Mouse (Mus musculus) right cerebral cortex, adult 18-20 months (tissue): ENCODE results near the gene Mcpt1.
"Not testable (repeated sequence)": the region's sequence is repeated elsewhere in the genome, so short reads cannot be mapped to it uniquely, and the experiment has no call there.

Experiments
- DNase-seq: peaks from one replicate; pipeline ENCODE4 v3.0.0; 2022; ENCODE audit warnings: mixed read lengths

Gene Mcpt1

DNA sequence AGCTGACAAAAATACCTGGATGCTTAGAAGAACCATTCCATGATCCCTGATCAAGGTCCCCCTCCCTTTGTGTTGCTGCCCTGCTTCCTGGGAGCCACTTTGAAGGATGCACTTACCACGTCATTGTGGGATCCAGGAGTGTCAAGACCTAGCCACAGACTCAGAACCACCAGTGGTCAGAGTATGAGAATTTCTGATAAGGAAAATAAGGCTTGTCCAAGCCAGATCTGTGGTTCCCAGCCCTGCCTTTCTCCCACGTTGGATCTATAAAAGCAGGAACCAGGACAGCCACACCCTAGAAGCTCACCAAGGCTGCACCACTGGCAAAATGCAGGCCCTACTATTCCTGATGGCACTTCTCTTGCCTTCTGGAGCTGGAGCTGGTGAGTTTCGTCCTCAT lies at the start of gene Mcpt1:
TSS of gene Mcpt1 (plus strand) at position 301 of the 400 bp plus-strand sequence.
- DNase-seq: not testable (repeated sequence)

DNA sequence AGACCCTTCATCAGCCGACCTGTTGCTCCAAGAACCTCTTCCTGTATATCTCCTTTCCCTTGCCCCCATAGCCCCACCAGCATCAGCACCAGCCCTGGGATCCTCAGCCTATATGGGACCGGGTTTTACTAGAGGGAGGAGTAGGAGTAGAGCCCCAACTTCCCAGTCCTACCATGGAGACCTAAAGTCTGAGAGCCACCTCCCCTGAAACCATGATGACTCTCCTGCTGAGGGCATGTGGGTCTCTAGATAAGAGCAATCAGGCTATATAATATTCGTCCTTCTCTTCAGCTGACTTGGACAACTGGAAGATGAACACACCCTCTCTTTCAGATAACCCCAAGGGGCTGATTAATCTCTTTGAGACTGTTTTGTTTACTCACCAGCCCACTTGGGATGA lies 30.3 kb upstream of the Mcpt1 start:
- not testable (repeated sequence) for DNase-seq

DNA sequence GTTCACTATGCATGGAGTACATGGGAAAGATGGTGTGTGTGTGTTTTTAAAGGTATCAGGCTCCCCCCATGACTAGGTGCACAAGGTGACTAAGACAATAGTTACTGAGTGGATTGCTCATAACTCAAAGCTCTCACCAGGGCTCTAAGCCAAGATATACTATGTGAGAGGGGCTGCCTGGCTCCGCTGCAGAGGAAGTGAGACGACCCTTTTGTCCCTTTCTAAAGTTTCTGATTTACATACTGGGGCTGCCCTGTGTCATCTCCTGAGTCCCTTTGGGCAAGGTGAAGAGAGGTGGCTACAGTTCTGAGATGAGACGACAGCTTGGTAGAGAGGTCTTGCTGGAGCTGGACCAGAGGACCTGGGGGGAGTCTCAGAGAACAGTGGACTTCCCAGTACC lies 4.6 kb upstream of the Mcpt1 start:
- DNase-seq: no peak

DNA sequence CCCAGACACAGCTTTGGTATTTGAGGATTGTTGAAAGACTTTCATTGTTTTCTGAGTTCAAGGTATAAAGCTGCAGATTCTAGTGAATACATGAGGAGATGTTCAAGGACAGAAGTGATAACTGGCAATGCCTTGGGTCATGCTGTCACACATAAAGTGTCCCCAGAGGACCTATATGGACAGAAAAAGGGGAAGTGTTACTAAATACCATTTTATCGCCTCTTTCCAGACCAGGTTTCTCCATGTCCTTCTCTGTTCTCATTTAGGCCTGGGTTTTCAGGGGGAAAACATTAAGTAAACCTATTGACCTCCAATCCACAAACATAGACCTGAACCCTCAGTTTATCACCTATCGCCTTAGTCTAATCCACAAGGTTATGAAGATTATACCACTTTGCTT lies 3.8 kb upstream of the Mcpt1 start:
- no peak for DNase-seq

DNA sequence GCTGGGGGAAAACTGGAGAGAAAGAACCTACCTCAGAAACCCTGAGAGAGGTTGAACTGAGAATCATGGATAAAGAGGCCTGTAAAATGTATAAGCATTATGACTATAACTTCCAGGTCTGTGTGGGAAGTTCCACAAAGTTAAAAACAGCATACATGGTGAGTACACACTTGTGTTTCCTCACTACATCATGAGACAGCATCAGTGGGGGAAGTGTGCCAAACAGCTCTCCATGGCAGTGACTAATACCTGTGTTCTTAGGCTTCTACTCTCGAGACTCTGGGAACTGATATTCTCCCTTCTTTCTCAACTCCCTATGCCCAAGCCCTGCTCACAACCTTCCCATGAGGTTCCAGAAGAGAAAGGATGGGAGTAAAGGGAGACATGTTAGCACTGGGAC lies 1.7 kb downstream of the Mcpt1 start:
- peak; percentile 13 for DNase-seq

DNA sequence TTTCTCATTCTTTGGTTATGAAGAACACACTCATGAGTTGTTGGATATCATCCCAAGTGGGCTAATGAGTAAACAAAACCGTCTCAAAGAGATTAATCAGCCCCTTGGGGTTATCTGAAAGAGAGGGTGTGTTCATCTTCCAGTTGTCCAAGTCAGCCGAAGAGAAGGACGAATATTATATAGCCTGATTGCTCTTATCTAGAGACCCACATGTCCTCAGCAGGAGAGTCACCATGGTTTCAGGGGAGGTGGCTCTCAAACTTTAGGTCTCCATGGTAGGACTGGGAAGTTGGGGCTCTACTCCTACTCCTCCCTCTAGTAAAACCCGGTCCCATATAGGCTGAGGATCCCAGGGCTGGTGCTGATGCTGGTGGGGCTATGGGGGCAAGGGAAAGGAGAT lies 3.5 kb downstream of the Mcpt1 start:
- DNase-seq: not testable (repeated sequence)

DNA sequence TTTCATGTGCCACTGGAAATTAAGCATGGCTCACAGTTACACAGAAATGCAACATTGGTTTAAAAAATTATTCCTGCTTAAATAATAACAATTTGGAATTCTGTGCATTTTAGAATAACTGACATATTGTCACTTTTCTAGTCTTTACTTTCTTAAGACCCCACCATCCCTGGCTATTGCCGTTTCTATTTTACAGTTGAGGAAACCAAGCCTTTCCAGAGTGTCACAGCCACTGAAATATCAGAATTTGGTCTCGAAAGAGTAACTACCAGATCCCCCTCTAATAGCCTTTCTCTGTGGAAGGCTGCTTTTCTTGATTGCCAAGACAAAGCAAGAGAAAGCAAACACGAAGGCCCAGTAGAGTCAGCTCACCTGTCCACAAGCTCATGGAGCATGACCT lies 12.6 kb downstream of the Mcpt1 start, which contains the start of gene Mcpt9:
TSS of gene Mcpt9 (minus strand) at position 101 of the 400 bp plus-strand sequence.
- not testable (repeated sequence) for DNase-seq

DNA sequence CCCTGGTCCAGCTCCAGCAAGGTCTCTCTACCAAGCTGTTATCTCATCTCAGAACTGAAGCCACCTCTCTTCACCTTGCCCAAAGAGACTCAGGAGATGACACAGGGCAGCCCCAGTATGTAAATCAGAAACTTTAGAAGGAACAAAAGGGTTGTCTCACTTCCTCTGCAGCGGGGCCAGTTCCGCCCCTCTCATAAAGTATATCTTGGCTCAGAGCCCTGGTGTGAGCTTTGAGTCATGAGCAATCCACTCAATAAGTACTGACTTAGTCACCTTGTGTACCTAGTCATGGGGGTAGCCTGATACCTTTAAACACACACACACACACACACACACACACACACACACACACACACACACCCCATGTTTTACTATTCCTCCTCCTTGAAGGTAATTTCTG lies 16.7 kb downstream of the Mcpt1 start:
- no peak for DNase-seq

DNA sequence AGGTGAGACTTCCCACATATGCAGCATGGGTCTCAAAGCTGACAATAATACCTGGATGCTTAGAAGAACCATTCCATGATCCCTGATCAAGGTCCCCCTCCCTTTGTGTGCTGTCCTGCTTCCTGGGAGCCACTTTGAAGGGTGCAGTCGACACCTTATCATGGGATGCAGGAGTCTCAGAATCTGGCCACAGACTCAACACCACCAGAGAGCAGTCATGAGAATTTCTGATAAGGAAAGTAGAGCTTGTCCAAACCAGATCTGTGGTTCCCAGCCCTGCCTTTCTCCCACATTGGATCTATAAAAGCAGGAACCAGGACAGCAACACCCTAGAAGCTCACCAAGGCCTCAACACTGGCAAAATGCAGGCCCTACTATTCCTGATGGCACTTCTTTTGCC lies 24.0 kb downstream of the Mcpt1 start, which contains the start of gene Mcpt2:
TSS of gene Mcpt2 (plus strand) at position 250 of the 400 bp plus-strand sequence.
- DNase-seq: not testable (repeated sequence)

DNA sequence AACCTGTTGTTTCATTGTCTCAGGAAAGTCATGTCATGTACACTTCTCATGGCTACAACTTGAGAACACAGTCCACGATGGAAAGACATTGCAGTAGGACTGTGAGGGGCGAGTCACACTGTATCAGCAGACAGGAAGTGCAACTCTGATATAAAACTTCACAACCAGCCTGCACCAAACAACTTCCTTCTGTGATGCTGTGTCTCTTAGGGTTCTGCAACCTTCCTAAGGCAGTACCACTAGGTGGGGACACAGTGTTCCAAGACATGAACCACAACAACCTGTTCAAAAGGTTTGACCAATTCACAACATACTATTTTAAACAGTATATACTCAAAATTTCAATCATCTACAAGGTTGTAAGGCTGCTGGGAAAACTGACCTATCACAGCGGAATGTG lies 37.6 kb downstream of the Mcpt1 start:
- no peak for DNase-seq

DNA sequence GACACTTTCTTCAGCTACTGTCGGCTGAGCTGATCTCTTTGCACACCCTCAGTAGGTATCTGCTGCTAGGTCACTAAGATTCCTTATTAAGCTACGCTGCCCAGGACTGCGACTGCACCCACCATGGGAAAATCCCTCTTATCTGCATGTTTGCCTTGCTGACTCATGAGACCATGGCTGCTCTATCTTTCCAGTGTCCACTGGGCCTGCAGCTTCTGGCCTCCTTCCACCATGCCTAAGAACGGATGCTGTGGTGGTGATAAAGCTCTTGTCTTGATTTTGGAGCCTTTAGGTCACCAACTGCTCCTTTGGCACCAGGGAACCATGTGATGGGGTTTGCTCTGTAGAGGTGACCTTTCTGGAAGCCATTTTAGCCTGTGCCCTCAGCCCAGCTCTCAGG lies 40.0 kb downstream of the Mcpt1 start:
- DNase-seq: no peak

DNA sequence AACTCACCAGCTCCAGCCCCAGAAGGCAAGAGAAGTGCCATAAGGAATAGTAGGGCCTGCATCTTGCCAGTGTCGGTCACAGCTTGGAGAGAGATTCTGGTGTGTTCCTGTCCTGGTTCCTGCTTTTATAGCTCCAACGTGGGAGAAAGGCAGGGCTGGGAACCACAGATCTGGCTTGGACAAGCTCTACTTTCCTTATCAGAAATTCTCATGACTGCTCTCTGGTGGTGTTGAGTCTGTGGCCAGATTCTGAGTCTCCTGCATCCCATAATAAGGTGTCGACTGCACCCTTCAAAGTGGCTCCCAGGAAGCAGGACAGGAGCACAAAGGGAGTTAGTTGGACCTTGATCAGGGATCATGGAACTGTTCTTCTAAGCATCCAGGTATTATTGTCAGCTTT lies 44.4 kb downstream of the Mcpt1 start, which contains the start of gene Mcpt4:
TSS of gene Mcpt4 (minus strand) at position 101 of the 400 bp plus-strand sequence.
- DNase-seq: not testable (repeated sequence)
